Mouse (Mus musculus) ES-E14 (cell line): ENCODE measurements around the gene Hfe2. TPM values are rescaled to one million over a fixed set of nuclear protein-coding genes. Genes with fewer than 3 reads are reported as not detected.

Experiments used
- DNase-seq: peaks from one replicate; pipeline ENCODE4 v3.0.0-alpha.2; 2013; ENCODE audit warnings: low read depth, low spot score
- H3K27ac ChIP-seq: 2 replicates; pipeline ENCODE4 v1.5.1; 2012; ENCODE audit warnings: low read depth, mild to moderate bottlenecking, low read length, moderate library complexity, mixed read lengths; ENCODE audit not compliant: poor library complexity, insufficient read depth, severe bottlenecking
- H3K36me3 ChIP-seq: 2 replicates; pipeline ENCODE4 v1.6.1; 2012; ENCODE audit warnings: mild to moderate bottlenecking, low read length, moderate library complexity, mixed read lengths; ENCODE audit not compliant: control insufficient read depth, poor library complexity, insufficient read depth, severe bottlenecking
- H3K4me1 ChIP-seq, 2 experiments: fragments of 150-350 bp in 1 of 2; sonication (generic) in 1 of 2; 2 replicates each; pipeline ENCODE4 v1.6.1; 2012; ENCODE audit warnings: low read length in 2 of 2, mild to moderate bottlenecking in 1 of 2, mixed read lengths in 1 of 2; ENCODE audit not compliant: control insufficient read depth in 2 of 2, insufficient read depth in 2 of 2, poor library complexity in 1 of 2
- H3K4me3 ChIP-seq, 2 experiments: fragments of 150-350 bp in 1 of 2; sonication (generic) in 1 of 2; 2 replicates each; pipeline ENCODE4 v1.5.1; 2012; ENCODE audit warnings: low read length in 2 of 2, low read depth in 1 of 2, mild to moderate bottlenecking in 1 of 2, mixed read lengths in 1 of 2; ENCODE audit not compliant: insufficient read depth in 1 of 2, poor library complexity in 1 of 2, severe bottlenecking in 1 of 2
- H3K9ac ChIP-seq: 2 replicates; pipeline ENCODE4 v1.6.1; 2012; ENCODE audit warnings: low read depth, mild to moderate bottlenecking, low read length, mixed read lengths; ENCODE audit not compliant: poor library complexity, insufficient read depth, severe bottlenecking
- H3K9me3 ChIP-seq: fragments of 150-350 bp; sonication (generic); 2 replicates; pipeline ENCODE4 v1.6.1; 2012; ENCODE audit warnings: low read depth, mild to moderate bottlenecking, low read length; ENCODE audit not compliant: control insufficient read depth, insufficient read depth
- CHD2 ChIP-seq: IDR thresholded peaks from 2 replicates; pipeline ENCODE4 v1.6.1; 2014; ENCODE audit warnings: mild to moderate bottlenecking, low read depth, low read length, inconsistent platforms
- HCFC1 ChIP-seq: IDR thresholded peaks from 2 replicates; pipeline ENCODE4 v1.6.1; 2012; ENCODE audit warnings: low read length, inconsistent platforms, borderline replicate concordance; ENCODE audit not compliant: insufficient read depth
- MAFK ChIP-seq: IDR thresholded peaks from 2 replicates; pipeline ENCODE4 v1.6.1; 2014; ENCODE audit warnings: mild to moderate bottlenecking, low read depth, low read length, inconsistent platforms; ENCODE audit not compliant: insufficient read depth
- ZC3H11A ChIP-seq: IDR thresholded peaks from 2 replicates; pipeline ENCODE4 v1.6.1; 2012; ENCODE audit warnings: low read depth, mild to moderate bottlenecking, inconsistent platforms, low read length, borderline replicate concordance
- ZNF384 ChIP-seq: IDR thresholded peaks from 2 replicates; pipeline ENCODE4 v1.6.1; 2012; ENCODE audit warnings: low read depth, low read length, inconsistent platforms
- in situ Hi-C, 2 experiments: fragments of 600-800 bp; cut with MboI; formaldehyde crosslinking; loops; one replicate each; pipeline ENCODE4 v1.15.1; 2025; ENCODE audit warnings: low sequenced_read_pairs in 2 of 2, inconsistent platforms in 1 of 2; ENCODE audit not compliant: unreplicated experiment in 2 of 2
- total RNA-seq: library from RNA; depleted of rRNA; stranded (reverse); fragments of 300-350 nt; gene quantifications from 2 replicates; pipeline ENCODE4 v1.2.3, GENCODE M21; 2012

Gene Hfe2
- total RNA-seq, 1 experiment = 1.0 TPM

GRCm38 (mm10) chr3:96497451-96498028 lies 27.4 kb upstream of the Hfe2 start:
- TF ChIP-seq MAFK (peak; percentile 92), HCFC1 (0 out of 2 replicates have a peak, but pooled peaks have one; percentile 52), CHD2 (no peak), ZNF384 (no peak)
- Histone ChIP-seq H3K36me3 (no peaks in the 10 kb centered on the region), H3K4me1 (peaks cover 2 to 3% of the 10 kb centered on the region in 2 experiments; a peak in 3 of 4 replicates), H3K4me3 (peak overlapping the region; percentile 66 to 67), H3K9ac (peak overlapping the region; percentile 46), H3K9me3 (no peaks in the 10 kb centered on the region), H3K27ac (no peak overlapping the region)
- in situ Hi-C loops = no loop called here
- peak; percentile 64 for DNase-seq

GRCm38 (mm10) chr3:96498476-96499245 lies 26.3 kb upstream of the Hfe2 start:
- Histone ChIP-seq H3K36me3 (no peaks in the 10 kb centered on the region), H3K4me3 (0 out of 4 replicates have a peak overlapping the region, but pooled peaks of 1 of the 2 experiments have one; percentile 10), H3K4me1 (peaks cover 2 to 3% of the 10 kb centered on the region in 2 experiments), H3K27ac (no peak overlapping the region), H3K9me3 (no peaks in the 10 kb centered on the region), H3K9ac (no peak overlapping the region)
- DNase-seq = no peak
- in situ Hi-C loops = no loop called here
- no peak for TF ChIP-seq MAFK
- no peak for TF ChIP-seq ZNF384
- no peak for TF ChIP-seq CHD2
- no peak for TF ChIP-seq ZC3H11A
- TF ChIP-seq HCFC1 = no peak

- Histone ChIP-seq H3K36me3 (no peaks in the 10 kb centered on the region), H3K9me3 (no peaks in the 10 kb centered on the region), H3K9ac (peak overlapping the region; percentile 76), H3K27ac (peak overlapping the region; percentile 40; the same call in 1 of the 2 replicates), H3K4me3 (peak overlapping the region; percentile 83 to 86), H3K4me1 (peaks cover 2 to 3% of the 10 kb centered on the region in 2 experiments)
- DNase-seq = peak; percentile 71
- in situ Hi-C loops = no loop called here
- TF ChIP-seq ZNF384 (no peak), MAFK (peak; percentile 92)
Observed at GRCm38 (mm10) chr3:96499481-96500288, 25.3 kb upstream of the Hfe2 start.

GRCm38 (mm10) chr3:96500289-96500621 lies 24.7 kb upstream of the Hfe2 start:
- Histone ChIP-seq H3K9ac (peak overlapping the region; percentile 77), H3K27ac (peak overlapping the region; percentile 47), H3K9me3 (no peaks in the 10 kb centered on the region), H3K4me1 (peaks cover 0 to 2% of the 10 kb centered on the region in 2 experiments; a peak in 2 of 4 replicates), H3K36me3 (no peaks in the 10 kb centered on the region), H3K4me3 (peak overlapping the region; percentile 83 to 86)
- in situ Hi-C loops = no loop called here
- peak; percentile 71 for DNase-seq
- no peak for TF ChIP-seq ZNF384
- no peak for TF ChIP-seq CHD2
- no peak for TF ChIP-seq ZC3H11A
- TF ChIP-seq MAFK = no peak
- TF ChIP-seq HCFC1 = 0 out of 2 replicates have a peak, but pooled peaks have one; percentile 8
